Mouse (Mus musculus): Measurements from ENCODE around the gene Pank3. TPM values are rescaled to one million over a fixed set of nuclear protein-coding genes. Genes with fewer than 3 reads are reported as not detected.

The Pank3 gene
- polyA plus RNA-seq, 1 experiment from 2014 or later = 28.7 TPM

DNA sequence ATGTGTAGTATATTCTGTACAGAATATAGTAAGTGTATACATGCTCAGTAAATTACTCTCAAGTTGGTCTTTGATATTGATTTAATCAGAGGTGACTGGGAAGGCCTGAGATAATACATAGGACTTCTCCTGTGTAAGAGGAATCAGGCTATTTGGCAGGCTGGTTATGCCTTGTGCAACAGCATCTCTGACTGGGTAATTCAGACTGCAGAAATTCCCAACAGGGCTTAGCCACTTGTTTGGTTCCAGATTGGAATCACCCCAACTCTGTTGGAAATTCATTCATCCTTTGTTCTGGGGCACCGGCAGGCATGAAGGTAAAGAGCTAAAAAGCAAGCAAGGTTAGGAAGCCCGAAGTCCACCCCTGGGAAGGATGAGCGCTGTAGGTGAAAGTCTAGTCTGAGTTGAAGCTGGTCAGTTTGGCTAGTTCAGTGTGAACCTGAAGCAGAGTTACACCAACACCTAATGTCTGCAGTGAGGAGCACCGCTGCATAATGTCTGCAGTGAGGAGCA, 14.3 kb upstream of the Pank3 start:
- H3K4me2 ChIP-seq (replicated peaks) = no peak overlapping the region
- no peak overlapping the region for H3K9ac ChIP-seq
- ATAC-seq (ENCODE audit: low FRiP score, low read depth) = no peak
- WGBS = 86% methylated on average over 4 of the region's 4 CpGs
- no peaks in the 10 kb centered on the region for H3K27me3 ChIP-seq (replicated peaks)
- no peaks in the 10 kb centered on the region for H3K4me1 ChIP-seq
- H3K4me3 ChIP-seq = no peak overlapping the region
- no peak overlapping the region for H3K27ac ChIP-seq
- H3K36me3 ChIP-seq = no peaks in the 10 kb centered on the region
- H3K9me3 ChIP-seq = no peaks in the 10 kb centered on the region

DNA sequence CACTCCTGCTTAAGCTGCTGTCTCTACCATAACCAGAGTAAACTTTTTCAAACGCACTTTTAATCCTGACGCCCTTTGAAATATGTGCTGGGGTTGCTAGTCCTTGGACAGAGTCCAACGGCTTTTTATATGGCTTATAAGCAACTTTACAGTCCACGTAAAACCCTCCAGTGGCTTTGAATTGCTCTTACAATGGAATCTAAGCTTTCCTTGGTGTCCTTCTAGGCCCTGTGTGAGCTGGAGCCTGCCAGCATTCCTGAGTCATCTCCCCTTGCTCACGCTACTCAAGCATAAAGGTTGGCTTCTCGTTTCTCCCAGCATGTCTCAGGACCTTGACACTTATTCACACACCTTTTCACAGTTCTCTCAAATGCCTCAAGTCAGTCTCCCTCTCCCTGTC, 13.7 kb upstream of the Pank3 start:
- 53% methylated on average over 6 of the region's 6 CpGs for WGBS
- ATAC-seq (ENCODE audit: low FRiP score, low read depth) = no peak
- H3K36me3 ChIP-seq = no peaks in the 10 kb centered on the region

DNA sequence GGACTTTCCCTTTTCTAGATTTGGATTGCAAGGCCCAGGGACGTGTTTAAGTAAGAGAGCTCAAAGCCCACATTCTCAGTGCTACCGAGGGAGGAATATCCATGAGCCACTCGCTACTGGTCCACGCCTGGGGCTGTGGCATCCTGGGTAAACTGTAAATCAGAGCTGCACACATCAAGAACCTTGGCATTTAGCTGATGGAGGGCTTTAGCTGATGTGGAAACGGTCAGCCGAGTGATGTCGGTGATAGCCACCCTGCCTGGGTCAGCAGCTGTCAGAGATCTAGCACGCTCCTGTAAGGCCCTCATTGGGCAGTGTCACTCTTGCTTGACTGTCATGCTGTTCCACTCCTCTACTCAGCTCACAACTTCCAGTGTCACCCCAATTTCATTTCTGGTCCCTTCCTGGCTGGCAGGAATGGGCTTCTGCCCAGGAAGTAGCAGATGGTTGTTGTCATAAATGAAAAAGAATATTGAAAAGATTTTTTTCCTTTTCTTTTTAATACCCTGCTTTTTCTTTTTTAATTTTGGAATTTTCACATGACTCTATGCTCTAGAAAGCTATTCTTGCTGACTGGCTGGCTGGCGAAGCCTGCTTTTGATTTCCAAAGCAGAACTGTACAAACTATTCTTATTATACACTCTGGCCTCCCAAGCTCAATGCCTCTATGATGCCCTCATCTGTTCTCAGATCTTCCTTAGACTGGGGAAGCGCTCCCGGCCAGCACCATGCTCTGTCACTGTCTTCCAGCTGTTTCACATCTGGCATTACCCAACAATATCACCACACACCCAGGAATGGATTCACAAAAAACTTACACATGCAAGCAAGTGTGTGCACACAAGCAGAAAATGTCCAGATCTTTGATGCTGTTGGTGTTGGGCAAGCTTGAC, 12.6 kb upstream of the Pank3 start:
- no peaks in the 10 kb centered on the region for H3K36me3 ChIP-seq
- ATAC-seq (ENCODE audit: low FRiP score, low read depth) = no peak
- H3K4me1 ChIP-seq = no peaks in the 10 kb centered on the region
- H3K27ac ChIP-seq = no peak overlapping the region
- H3K9me3 ChIP-seq = no peaks in the 10 kb centered on the region
- no peak overlapping the region for H3K4me2 ChIP-seq (replicated peaks)
- WGBS = 81% methylated on average over 11 of the region's 11 CpGs
- H3K4me3 ChIP-seq = no peak overlapping the region
- no peaks in the 10 kb centered on the region for H3K27me3 ChIP-seq (replicated peaks)
- no peak overlapping the region for H3K9ac ChIP-seq

More for the DNA sequence above, 13.7 kb upstream of the Pank3 start:
- no peak overlapping the region for H3K4me3 ChIP-seq
- H3K27ac ChIP-seq = no peak overlapping the region
- H3K9ac ChIP-seq = no peak overlapping the region
- no peaks in the 10 kb centered on the region for H3K9me3 ChIP-seq
- no peaks in the 10 kb centered on the region for H3K27me3 ChIP-seq (replicated peaks)
- no peaks in the 10 kb centered on the region for H3K4me1 ChIP-seq
- H3K4me2 ChIP-seq (replicated peaks) = no peak overlapping the region

DNA sequence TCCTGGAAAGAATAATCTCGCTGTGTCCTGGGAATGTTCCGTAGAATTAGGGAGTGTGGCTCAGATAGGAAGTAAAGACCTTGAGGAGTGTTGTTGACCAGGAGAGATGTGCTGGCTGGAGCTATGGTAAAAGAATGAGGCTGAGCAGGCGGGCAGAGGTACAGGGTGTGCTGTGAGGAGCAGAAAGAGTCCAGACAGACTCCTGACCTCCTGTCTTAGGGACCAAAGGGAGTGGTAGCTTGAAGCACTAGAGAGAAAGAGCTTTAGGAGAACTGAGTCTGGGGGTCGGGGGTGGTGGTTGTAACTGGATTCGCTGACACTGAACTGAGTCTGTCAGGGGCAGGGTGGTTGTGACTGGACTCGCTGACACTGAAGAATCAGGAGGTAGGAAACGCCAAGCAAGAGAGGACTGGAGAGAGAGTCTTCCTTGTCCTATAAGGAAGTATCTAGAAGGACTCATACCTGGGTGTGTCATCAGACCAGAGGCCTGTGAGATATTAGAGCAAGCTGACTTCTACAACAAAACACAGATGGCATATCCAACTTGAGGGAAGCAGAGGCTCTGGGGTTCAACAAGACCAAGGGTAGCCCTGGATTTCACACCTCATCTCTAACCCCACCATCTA, 9.2 kb upstream of the Pank3 start:
- WGBS = 86% methylated on average over 7 of the region's 7 CpGs
- Histone ChIP-seq H3K4me1 (no peaks in the 10 kb centered on the region), H3K4me2 (replicated peaks) (no peak overlapping the region), H3K36me3 (no peaks in the 10 kb centered on the region), H3K27me3 (replicated peaks) (no peaks in the 10 kb centered on the region), H3K27ac (no peak overlapping the region), H3K9me3 (no peaks in the 10 kb centered on the region), H3K4me3 (no peak overlapping the region), H3K9ac (no peak overlapping the region)
- ATAC-seq (ENCODE audit: low FRiP score, low read depth) = no peak

DNA sequence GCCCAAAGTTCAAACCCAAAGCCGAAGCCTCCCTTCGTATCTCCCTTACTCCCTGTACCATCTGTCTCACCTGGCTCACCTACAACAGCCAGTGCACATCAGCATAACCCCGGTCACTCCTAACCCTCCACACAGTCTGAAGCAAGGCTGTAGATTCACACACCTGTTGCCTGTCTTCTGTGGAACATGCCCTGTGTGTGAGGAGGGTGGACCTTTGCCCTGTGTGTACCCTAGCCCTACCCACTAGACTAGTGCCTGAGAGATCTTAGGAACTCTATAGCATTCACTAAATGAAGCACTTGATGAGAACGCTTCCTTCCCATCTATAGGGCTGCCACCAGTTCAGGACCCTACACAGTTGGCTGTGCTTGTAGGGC, 8.7 kb upstream of the Pank3 start:
- no peak overlapping the region for H3K27ac ChIP-seq
- WGBS = 94% methylated on average over 4 of the region's 4 CpGs

DNA sequence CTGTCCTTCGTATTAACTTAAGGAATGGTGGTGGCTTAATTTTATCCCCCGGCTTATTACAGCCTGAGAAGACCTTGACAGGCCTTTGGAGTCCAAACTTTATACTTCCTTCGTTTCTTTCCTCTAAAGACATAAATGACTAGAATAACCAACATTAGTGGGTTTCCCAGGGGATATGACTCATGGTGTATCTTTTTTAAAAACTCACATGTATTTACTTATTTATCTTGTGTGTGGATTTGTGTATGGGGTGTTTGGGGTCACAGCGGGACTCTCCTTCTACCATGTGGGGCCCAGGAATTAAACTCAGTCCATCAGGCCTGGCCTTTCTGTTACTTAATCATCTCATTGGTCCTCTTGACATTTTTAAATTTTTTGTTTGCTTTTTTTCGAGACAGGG, 2.4 kb upstream of the Pank3 start:
- Histone ChIP-seq H3K27me3 (replicated peaks) (no peaks in the 10 kb centered on the region), H3K36me3 (no peaks in the 10 kb centered on the region), H3K4me2 (replicated peaks) (no peak overlapping the region), H3K9ac (no peak overlapping the region), H3K4me1 (peaks cover 8% of the 10 kb centered on the region), H3K4me3 (no peak overlapping the region), H3K9me3 (no peaks in the 10 kb centered on the region), H3K27ac (no peak overlapping the region)
- ATAC-seq (ENCODE audit: low FRiP score, low read depth) = no peak
- WGBS = 94% methylated on average over 5 of the region's 5 CpGs

More for the DNA sequence above, 8.7 kb upstream of the Pank3 start:
- Histone ChIP-seq H3K9ac (no peak overlapping the region), H3K4me3 (no peak overlapping the region), H3K9me3 (no peaks in the 10 kb centered on the region), H3K4me1 (no peaks in the 10 kb centered on the region), H3K4me2 (replicated peaks) (no peak overlapping the region), H3K27me3 (replicated peaks) (no peaks in the 10 kb centered on the region), H3K36me3 (no peaks in the 10 kb centered on the region)
- ATAC-seq (ENCODE audit: low FRiP score, low read depth) = no peak

DNA sequence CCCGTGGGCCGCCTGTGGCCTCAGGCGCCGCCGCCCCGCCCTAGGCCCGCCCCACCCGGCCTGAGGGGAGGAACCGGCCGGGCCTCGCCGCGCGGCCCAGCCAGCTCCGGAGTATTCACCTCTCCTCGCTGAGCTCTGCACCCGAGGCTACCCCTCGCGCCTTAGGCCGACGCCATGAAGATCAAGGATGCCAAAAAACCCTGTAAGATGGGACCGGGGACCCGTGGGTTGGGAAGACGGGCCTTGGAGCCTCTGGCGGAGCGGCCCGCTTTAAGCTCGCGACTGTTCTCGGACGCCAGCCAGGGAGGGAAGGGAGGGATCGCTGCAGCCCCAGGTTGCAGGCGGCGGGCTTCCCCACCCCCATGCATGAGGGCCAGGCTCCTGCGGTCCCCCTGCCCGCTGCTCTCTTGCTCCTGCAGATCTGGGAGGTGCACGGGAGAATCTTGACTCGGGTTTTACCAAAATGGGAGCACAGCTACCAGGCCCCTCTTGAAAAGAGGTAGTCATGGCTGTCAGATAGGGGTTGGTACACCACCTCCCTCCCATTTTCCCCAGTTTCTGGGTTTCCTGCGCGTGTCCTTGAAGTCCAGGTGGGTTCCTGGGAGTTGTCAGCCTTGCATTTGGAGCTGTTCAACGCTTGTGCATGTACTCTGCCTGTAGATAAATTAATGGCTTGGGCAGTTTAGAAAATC, 608 bp downstream of the Pank3 start:
- Histone ChIP-seq H3K9me3 (no peaks in the 10 kb centered on the region), H3K27me3 (replicated peaks) (no peaks in the 10 kb centered on the region), H3K27ac (peak overlapping the region; percentile 87), H3K36me3 (no peaks in the 10 kb centered on the region), H3K4me3 (peak overlapping the region; percentile 92), H3K4me1 (peaks cover 11% of the 10 kb centered on the region), H3K9ac (peak overlapping the region; percentile 99), H3K4me2 (replicated peaks) (peak overlapping the region; percentile 61)
- WGBS = under 1% methylated on average over 35 of the region's 41 CpGs
- ATAC-seq (ENCODE audit: low FRiP score, low read depth) = peak; percentile 89

DNA sequence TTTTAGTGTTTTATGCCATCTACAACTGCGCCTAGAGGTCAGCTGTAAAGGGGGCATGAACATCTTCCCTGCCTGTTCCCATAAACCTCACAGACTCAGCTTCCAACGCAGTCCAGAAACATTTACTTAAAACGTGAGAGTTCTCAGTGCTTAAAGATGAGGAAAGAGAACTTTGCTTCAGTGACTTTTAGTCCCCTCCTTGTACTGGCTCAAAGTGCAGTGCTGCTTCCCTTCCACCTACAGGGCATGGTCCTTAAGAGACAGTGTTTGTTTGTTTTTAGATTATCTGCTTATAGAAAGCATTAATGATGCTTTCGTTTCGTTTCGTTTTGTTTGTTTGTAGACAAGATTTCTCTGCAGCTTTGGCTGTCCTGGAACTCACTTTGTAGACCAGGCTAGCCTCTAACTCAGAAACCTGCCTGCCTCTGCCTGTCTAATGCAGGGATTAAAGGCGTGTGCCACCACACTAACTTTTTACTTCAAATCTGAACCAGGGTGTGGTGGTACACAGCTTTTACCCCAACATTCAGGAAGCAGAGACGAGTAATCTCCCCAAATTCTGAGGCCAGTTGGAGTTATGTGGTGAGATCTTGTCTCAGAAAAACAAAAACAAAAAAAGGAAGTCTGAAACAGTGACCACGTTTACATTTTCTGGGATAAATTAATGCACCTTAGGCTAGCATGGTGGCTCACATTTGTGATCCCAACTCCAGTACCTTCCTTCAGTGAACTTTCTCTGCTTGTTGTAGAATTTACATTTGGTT, 1.6 kb downstream of the Pank3 start:
- 67% methylated on average over 9 of the region's 9 CpGs for WGBS
- Histone ChIP-seq H3K27me3 (replicated peaks) (no peaks in the 10 kb centered on the region), H3K9me3 (no peaks in the 10 kb centered on the region), H3K27ac (no peak overlapping the region), H3K9ac (peak overlapping the region; percentile 99), H3K4me3 (peak overlapping the region; percentile 92), H3K36me3 (no peaks in the 10 kb centered on the region), H3K4me1 (peaks cover 11% of the 10 kb centered on the region), H3K4me2 (replicated peaks) (peak overlapping the region; percentile 61)
- no peak for ATAC-seq (ENCODE audit: low FRiP score, low read depth)

DNA sequence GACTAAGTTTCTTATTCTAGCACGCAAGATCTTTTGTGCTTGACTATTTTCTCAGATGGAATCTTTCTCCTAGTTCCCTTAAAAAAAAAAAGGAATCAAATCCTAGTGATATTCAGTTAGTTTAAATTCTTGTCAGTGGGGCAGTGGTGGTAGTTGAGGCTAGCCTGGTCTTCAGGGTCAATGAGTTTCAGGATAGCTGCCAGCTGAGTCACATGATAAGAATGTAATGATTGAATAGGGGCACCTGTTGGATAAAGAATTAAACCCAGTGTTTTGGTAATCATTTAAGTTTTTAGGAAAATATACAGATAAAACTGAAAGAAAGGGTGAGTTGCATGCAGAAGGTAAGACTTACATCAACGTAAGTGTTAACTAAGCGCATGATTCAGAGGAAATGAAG, 6.3 kb downstream of the Pank3 start:
- Histone ChIP-seq H3K27me3 (replicated peaks) (no peaks in the 10 kb centered on the region), H3K27ac (no peak overlapping the region), H3K4me1 (peaks cover 10% of the 10 kb centered on the region), H3K9ac (no peak overlapping the region), H3K36me3 (peaks cover 32% of the 10 kb centered on the region), H3K4me3 (no peak overlapping the region), H3K4me2 (replicated peaks) (no peak overlapping the region), H3K9me3 (no peaks in the 10 kb centered on the region)
- WGBS = 97% methylated on average over 3 of the region's 3 CpGs
- no peak for ATAC-seq (ENCODE audit: low FRiP score, low read depth)

DNA sequence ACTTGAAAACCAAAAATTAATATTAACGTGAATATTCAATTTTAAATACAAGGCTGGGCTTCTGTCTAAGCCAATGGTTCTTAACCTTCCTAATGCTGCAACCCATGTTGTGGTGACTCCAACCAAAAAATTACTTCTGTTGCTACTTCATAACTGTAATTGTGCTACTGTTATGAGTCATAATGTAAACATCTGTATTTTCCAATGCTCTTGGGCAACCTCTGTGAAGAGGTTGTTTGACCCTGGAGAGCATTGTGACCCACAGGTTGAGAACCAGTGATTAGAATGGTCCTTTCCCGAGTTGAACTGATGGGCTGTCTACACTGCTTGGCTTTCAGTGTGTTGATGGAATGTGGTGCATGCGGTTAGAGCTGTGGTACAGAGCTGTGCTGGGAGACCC, 7.2 kb downstream of the Pank3 start:
- Histone ChIP-seq H3K27ac (no peak overlapping the region), H3K4me3 (no peak overlapping the region), H3K36me3 (peaks cover 33% of the 10 kb centered on the region), H3K4me1 (0 out of 2 replicates have a peak, but pooled peaks cover 2% of the 10 kb centered on the region), H3K9me3 (no peaks in the 10 kb centered on the region), H3K4me2 (replicated peaks) (no peak overlapping the region), H3K9ac (no peak overlapping the region), H3K27me3 (replicated peaks) (no peaks in the 10 kb centered on the region)
- 89% methylated on average over 3 of the region's 3 CpGs for WGBS
- no peak for ATAC-seq (ENCODE audit: low FRiP score, low read depth)

DNA sequence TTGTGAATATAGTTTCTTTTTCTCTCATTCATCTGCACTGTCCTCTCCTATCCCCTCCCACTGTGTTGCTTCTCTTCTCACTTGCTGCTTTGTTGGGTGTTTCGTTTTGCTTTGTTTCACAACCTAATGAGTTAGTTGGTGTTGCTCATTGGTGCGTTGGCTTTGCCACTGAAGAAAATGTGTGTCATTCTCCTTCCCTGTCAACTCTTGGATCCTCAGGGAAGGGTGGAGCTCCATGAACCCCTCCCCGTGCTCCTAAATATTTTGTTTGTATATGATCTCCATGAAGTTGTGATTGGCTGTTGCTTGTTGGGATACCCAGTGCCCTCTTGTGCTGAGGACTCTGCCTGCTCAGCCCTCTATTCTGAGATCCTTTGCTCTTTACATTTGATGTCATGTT, 11.1 kb downstream of the Pank3 start:
- H3K36me3 ChIP-seq = peaks cover 72% of the 10 kb centered on the region

More for the DNA sequence above, 11.1 kb downstream of the Pank3 start:
- Histone ChIP-seq H3K4me1 (no peaks in the 10 kb centered on the region), H3K9ac (no peak overlapping the region), H3K27me3 (replicated peaks) (no peaks in the 10 kb centered on the region), H3K27ac (no peak overlapping the region), H3K4me3 (no peak overlapping the region), H3K9me3 (no peaks in the 10 kb centered on the region), H3K4me2 (replicated peaks) (no peak overlapping the region)
- no peak for ATAC-seq (ENCODE audit: low FRiP score, low read depth)
- 93% methylated on average over 3 of the region's 3 CpGs for WGBS
